Comparison of ENCODE assay signal across 18 mouse cellular contexts in the genomic region with DNA sequence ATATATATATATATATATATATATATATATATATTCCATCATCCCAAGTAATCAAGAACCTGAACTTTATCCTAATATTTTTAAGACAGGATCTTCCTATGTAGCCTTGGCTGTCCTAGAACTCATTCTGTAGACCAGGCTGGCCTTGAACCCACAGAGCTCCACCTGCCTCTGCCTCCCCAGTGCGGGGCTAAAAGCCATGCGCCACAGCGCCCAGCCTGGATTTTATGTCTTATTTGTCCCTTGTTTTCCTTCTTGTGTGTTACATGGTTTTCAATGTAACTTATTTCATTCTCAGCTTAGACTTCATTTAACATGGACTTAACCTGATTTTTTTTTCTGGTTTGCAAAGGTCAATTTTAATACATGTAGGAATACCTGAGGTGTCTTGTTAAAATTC. TPM values are rescaled to one million over a fixed set of nuclear protein-coding genes. Genes with fewer than 3 reads are reported as not detected.
DNase-seq lines count a peak whose midpoint lies in the region; TF ChIP-seq lines count a peak whose summit lies in the region.
"Had no signal": no experiment of that assay in that cellular context is flagged by ENCODE, and none has a peak within 500 bp of the region (broad histone marks: within the 10 kb centered on the region; RNA-seq: fewer than 3 reads in every experiment).

No protein-coding gene starts in this region.

- dilution Hi-C loops in CH12.LX (cut with MboI; ENCODE audit: extremely low pct_ligation_motif_present, extremely low pct_unique_long_range_greater_than_20kb, low sequenced_read_pairs): no loop called here

- H3K4me3 ChIP-seq in CH12.LX (replicated peaks in 1 of 3; ENCODE audit: low read depth in 2 of 3, low read length in 2 of 3, poor library complexity in 1 of 3): no peak overlapping the region
- no peak overlapping the region for H3K4me3 ChIP-seq in midbrain, embryonic 10.5 days

- peak; percentile 68 for DNase-seq in heart, adult 11 months
- no peak for DNase-seq in heart, postnatal 10 days
- no peak for DNase-seq in CH12.LX (ENCODE audit: extremely low read depth)
- no peak for DNase-seq in midbrain, embryonic 10.5 days (ENCODE audit: low spot score)
- DNase-seq: adrenal gland, adult 2 months; adrenal gland, adult 8-10 months; adrenal gland, postnatal 10 days; adrenal gland, postnatal 14 days; adrenal gland, postnatal 25 days; adrenal gland, postnatal 36 days; B cell, adult 2 months; cerebellum, adult 11 months; cerebellum, adult 11-12 months; cerebellum, adult 18-20 months; cerebellum, adult 2 months had no signal

- no peaks in the 10 kb centered on the region for H3K27me3 ChIP-seq in CH12.LX (replicated peaks)
- no peaks in the 10 kb centered on the region for H3K27me3 ChIP-seq in midbrain, embryonic 10.5 days (ENCODE audit: low read depth, poor library complexity, severe bottlenecking)
- H3K27me3 ChIP-seq: Patski had no signal

- H3K79me2 ChIP-seq in CH12.LX (replicated peaks; ENCODE audit: control insufficient read depth, extremely low read depth, insufficient read depth, poor library complexity, severe bottlenecking): no peaks in the 10 kb centered on the region

- H3K9me3 ChIP-seq in CH12.LX (replicated peaks; ENCODE audit: low read length): no peaks in the 10 kb centered on the region
- peaks cover 4% of the 10 kb centered on the region; the same call in 1 of the 2 replicates for H3K9me3 ChIP-seq in midbrain, embryonic 10.5 days (replicated peaks)
- H3K9me3 ChIP-seq: G1E had no signal

- no peak for TF ChIP-seq EP300 in CH12.LX (IDR thresholded peaks at IDR 0.05; ENCODE audit: low read length)

- no peak for TF ChIP-seq CTCF in CH12.LX (conservative IDR thresholded peaks at IDR 0.05 in 1 of 2, IDR thresholded peaks at IDR 0.05 in 1 of 2; ENCODE audit: low read depth in 2 of 2, low read length in 2 of 2)

- in situ Hi-C loops in CH12.LX (cut with MboI; ENCODE audit: low pct_ligation_motif_present, low pct_unique_long_range_greater_than_20kb, low sequenced_read_pairs): no loop called here

- TF ChIP-seq POLR2A in CH12.LX (IDR thresholded peaks at IDR 0.05; ENCODE audit: low read depth, low read length): no peak

- no peak overlapping the region for H3K9ac ChIP-seq in CH12.LX (ENCODE audit: insufficient read depth, low read depth)

- WGBS in midbrain, embryonic 10.5 days: 97% methylated on average over 3 of the region's 3 CpGs

- no peak for TF ChIP-seq RAD21 in CH12.LX (IDR thresholded peaks at IDR 0.05; ENCODE audit: low read depth, low read length)

- peaks cover 8 to 23% of the 10 kb centered on the region in 2 experiments for H3K4me1 ChIP-seq in CH12.LX (ENCODE audit: control insufficient read depth in 1 of 2, insufficient read depth in 2 of 2)
- H3K4me1 ChIP-seq in midbrain, embryonic 10.5 days: peaks cover 57% of the 10 kb centered on the region

- H3K4me2 ChIP-seq in CH12.LX (ENCODE audit: insufficient read depth, low read depth, poor library complexity, severe bottlenecking): no peak overlapping the region

- no peaks in the 10 kb centered on the region for H3K36me3 ChIP-seq in CH12.LX (replicated peaks in 1 of 2; ENCODE audit: control insufficient read depth in 1 of 2, insufficient read depth in 1 of 2, low read length in 1 of 2)
- peaks cover 44% of the 10 kb centered on the region for H3K36me3 ChIP-seq in midbrain, embryonic 10.5 days
- H3K36me3 ChIP-seq: G1E had no signal

- intact Hi-C loops in heart, postnatal 10 days (cut with DNase I): no loop called here

- no peak overlapping the region for H3K27ac ChIP-seq in CH12.LX (ENCODE audit: insufficient read depth, low read depth)
- H3K27ac ChIP-seq in midbrain, embryonic 10.5 days (replicated peaks): no peak overlapping the region

TF ChIP-seq in CH12.LX, 34 proteins besides CTCF, POLR2A, EP300 and RAD21:
- no peak for TF ChIP-seq ETS1 (conservative IDR thresholded peaks at IDR 0.05; ENCODE audit: low read depth, low read length)
- TF ChIP-seq TBP (conservative IDR thresholded peaks at IDR 0.05; ENCODE audit: low read depth, low read length): peak; percentile 58; the same call in 1 of the 2 replicates
- TF ChIP-seq JUN (IDR thresholded peaks at IDR 0.05; ENCODE audit: insufficient read depth, low read depth, low read length): no peak

RNA-seq across cellular contexts. Expression of a gene that starts 39.2 kb away (rescaled TPM):
- under 1 TPM; 0.55 to 0.74 TPM for total RNA-seq in heart, postnatal 10 days (2021)
- total RNA-seq in CH12.LX (2012; rRNA removed): not detected in 2 replicates
- not detected in 2 replicates for total RNA-seq in CH12.LX (2014; rRNA removed)
- not detected in 2 replicates for polyA plus RNA-seq in CH12.LX (2012; ENCODE audit: insufficient read length, low read depth)
- polyA plus RNA-seq in midbrain, embryonic 10.5 days (2016; fragmentation: Nextera tagmentation; extraction: Ambion mirVana): 24.0 and 31.0 TPM in 2 replicates
- total RNA-seq: MEL had no signal
- polyA plus RNA-seq: G1E had no signal

RNA-seq across cellular contexts. Expression of a gene that starts 49.3 kb away (rescaled TPM):
- 10 to 100 TPM; 52.7 to 58.7 TPM for total RNA-seq in heart, postnatal 10 days (2021)
- total RNA-seq in CH12.LX (2012; rRNA removed) (9.3 and 12.5 TPM in 2 replicates), CH12.LX (2014; rRNA removed) (17.5 and 20.0 TPM in 2 replicates)
- 30.2 and 36.1 TPM in 2 replicates for polyA plus RNA-seq in CH12.LX (2012; ENCODE audit: insufficient read length, low read depth)
- 72.8 and 73.0 TPM in 2 replicates for polyA plus RNA-seq in midbrain, embryonic 10.5 days (2016; fragmentation: Nextera tagmentation; extraction: Ambion mirVana)
